Mouse (Mus musculus) layer of hippocampus, postnatal 25 days (tissue): Measurements from ENCODE around the gene Tex46. TPM values are rescaled to one million over a fixed set of nuclear protein-coding genes. Genes with fewer than 3 reads are reported as not detected.

Experiments used
- microRNA-seq, 2 experiments: library from miRNA; unstranded; fragments of <30 nt; microRNA quantifications; one replicate each; pipeline ENCODE4 v1.2.0; 2021
- total RNA-seq, 2 experiments: library from RNA; stranded (reverse); gene quantifications; 2 replicates each; pipeline ENCODE4 v1.2.3; 2021

Tex46 gene
- total RNA-seq, 2 experiments from 2014 or later: not detected

Small RNA genes lying within 50 kb of the gene (microRNA-seq; reads per million reads assigned to microRNA genes)
- gene Gm22180: 0 reads per million in 2 experiments

Other genes with a start within 250 kb of the Tex46 start
- under 1 TPM; 0.57 to 0.75 TPM for gene Htr1d, start 186.9 kb upstream of the Tex46 start, total RNA-seq
- under 1 TPM; 0.21 to 0.54 TPM for gene 6030445D17Rik, start 148.2 kb upstream of the Tex46 start, total RNA-seq
- 10 to 100 TPM; 82.8 to 88.1 TPM for gene Luzp1, start 140.7 kb upstream of the Tex46 start, total RNA-seq
- gene Kdm1a, start 7.7 kb upstream of the Tex46 start, total RNA-seq: 100 to 1,000 TPM in 1 of 2 experiments, 10 to 100 TPM in 1; 97.1 to 109 TPM
- under 1 TPM; 0.07 to 0.16 TPM for gene Lactbl1, start 12.2 kb downstream of the Tex46 start, total RNA-seq
- gene Ephb2, start 225.6 kb downstream of the Tex46 start, total RNA-seq: 10 to 100 TPM; 24.0 to 29.2 TPM